In the genomic region with DNA sequence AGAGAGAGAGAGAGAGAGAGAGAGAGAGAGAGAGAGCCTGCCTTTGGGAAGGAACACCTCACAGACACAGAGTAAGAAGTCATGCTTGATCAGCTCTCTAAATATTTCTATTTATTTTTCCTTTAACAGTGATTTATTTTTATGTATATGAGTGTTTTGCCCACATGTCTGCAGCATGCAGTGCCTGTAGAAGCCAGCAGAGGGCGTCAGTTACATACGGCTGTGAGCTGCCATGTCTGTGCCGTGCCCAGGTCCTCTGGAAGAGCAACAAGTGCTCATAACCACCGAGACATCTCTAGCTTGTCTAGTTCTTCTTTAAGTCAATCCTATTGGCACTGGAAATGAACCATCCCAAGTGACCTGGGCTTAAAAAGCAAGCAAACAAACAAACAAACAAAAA, we compare ENCODE assay signal across 1 mouse cellular context.
TF ChIP-seq lines count a peak whose summit lies in the region.

No protein-coding gene starts in this region.

TF ChIP-seq in MEL, 35 proteins besides CTCF, POLR2A, EP300 and RAD21 (continued from another document):
- TF ChIP-seq HCFC1 (IDR thresholded peaks at IDR 0.05; ENCODE audit: low read depth, low read length) (no peak), ZMIZ1 (IDR thresholded peaks at IDR 0.05; ENCODE audit: low read depth, low read length) (no peak)
